Mouse (Mus musculus) layer of hippocampus, adult 2 months (tissue): ENCODE results near the gene Fmnl2. TPM values are rescaled to one million over a fixed set of nuclear protein-coding genes. Genes with fewer than 3 reads are reported as not detected.
A peak's percentile ranks its signal among the peaks of the same experiment; 100 is the strongest.

Source experiments
- DNase-seq, 2 experiments: peaks; one replicate each; pipeline ENCODE4 v3.0.0; 2022; ENCODE audit warnings: low spot score in 2 of 2
- H3K27ac ChIP-seq: fragments of 200-600 bp; 2 replicates; pipeline ENCODE4 v1.8.1; 2022
- H3K4me3 ChIP-seq: fragments of 200-600 bp; 2 replicates; pipeline ENCODE4 v1.8.1; 2022; ENCODE audit warnings: mild to moderate bottlenecking
- CTCF ChIP-seq: fragments of 200-600 bp; conservative IDR thresholded peaks from 2 replicates; pipeline ENCODE4 v1.8.1; 2022; ENCODE audit warnings: antibody characterized with exemption, mild to moderate bottlenecking, moderate library complexity
- total RNA-seq, 2 experiments: library from RNA; stranded (reverse); gene quantifications; 2 replicates each; pipeline ENCODE4 v1.2.3; 2021

Fmnl2 gene
- total RNA-seq, 2 experiments from 2014 or later: 42.4 to 44.0 TPM

DNA sequence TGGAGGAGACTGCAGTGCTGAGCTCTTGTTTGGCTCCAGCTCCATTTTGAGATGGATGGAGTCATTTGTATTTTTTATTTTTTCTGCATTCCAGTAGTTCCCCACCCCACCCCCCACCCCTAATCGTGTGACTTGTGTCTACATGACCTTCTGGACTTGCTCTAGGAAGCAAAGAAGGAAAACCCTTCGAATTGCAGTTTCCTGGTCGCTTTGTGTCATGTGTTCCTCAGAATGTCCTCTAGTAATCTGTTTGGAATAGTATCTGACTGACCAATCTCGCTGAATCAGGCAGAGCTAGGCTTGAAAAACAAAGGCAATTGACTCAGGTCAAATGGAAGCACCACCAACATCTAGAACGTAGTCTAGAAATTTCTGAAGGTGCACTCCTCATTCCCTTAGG lies 15.0 kb downstream of the Fmnl2 start:
- Histone ChIP-seq H3K4me3 (no peak overlapping the region), H3K27ac (no peak overlapping the region)
- no peak for DNase-seq
- no peak for TF ChIP-seq CTCF

- DNase-seq: peak; percentile 36 to 59
- no peak overlapping the region for H3K27ac ChIP-seq
- no peak overlapping the region for H3K4me3 ChIP-seq
- no peak for TF ChIP-seq CTCF
Measured at GRCm38 (mm10) chr2:52873276-52874063, 15.8 kb downstream of the Fmnl2 start.

- H3K27ac ChIP-seq: no peak overlapping the region
- DNase-seq: no peak
- H3K4me3 ChIP-seq: no peak overlapping the region
- no peak for TF ChIP-seq CTCF
Measured at GRCm38 (mm10) chr2:52874721-52875120, 17.1 kb downstream of the Fmnl2 start.

DNA sequence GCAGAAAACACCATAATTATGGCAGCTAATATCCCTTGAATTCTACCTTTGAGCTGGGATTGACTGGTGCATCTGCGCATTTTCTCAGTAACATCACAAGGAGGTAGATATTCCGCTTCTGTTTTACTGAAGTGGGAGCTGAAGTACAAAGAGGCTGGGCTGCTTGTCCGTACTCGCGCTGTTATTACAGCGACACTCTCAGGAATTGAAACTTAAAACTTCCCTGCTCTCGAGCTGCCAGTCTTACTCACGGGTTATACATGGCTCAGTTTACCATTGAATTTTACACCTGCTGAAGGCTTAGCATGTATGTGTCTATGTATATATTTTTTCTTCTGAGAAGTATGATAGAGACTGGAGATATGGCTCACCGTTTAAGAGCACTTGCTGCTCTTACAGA lies 18.1 kb downstream of the Fmnl2 start:
- no peak for TF ChIP-seq CTCF
- no peak for DNase-seq
- H3K4me3 ChIP-seq: no peak overlapping the region
- no peak overlapping the region for H3K27ac ChIP-seq

- TF ChIP-seq CTCF: no peak
- no peak for DNase-seq
- Histone ChIP-seq H3K4me3 (no peak overlapping the region), H3K27ac (no peak overlapping the region)
Measured at GRCm38 (mm10) chr2:52883401-52883800, 25.7 kb downstream of the Fmnl2 start.

- no peak for TF ChIP-seq CTCF
- Histone ChIP-seq H3K27ac (no peak overlapping the region), H3K4me3 (no peak overlapping the region)
- no peak for DNase-seq
Measured at GRCm38 (mm10) chr2:52884082-52884481, 26.4 kb downstream of the Fmnl2 start.

DNA sequence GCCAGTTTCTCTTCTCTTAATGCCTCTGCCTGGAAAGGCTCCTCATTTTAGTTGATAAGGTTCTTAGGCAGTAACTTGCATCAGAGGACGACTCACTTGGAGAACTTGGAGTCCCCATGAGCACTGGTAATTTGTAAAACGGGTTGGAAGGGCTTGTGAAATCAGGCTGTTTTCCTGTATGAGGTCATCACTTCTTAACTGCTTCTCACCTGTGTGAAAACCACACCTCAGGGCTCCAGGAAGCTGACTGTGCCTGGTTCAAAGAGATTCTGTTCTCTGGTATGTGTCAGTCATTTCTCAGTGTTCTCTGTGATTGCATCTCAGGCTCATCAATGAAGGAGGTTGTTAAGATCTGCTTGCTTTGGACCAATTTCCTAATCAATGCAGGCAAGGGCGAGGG lies 27.4 kb downstream of the Fmnl2 start:
- no peak for TF ChIP-seq CTCF
- no peak for DNase-seq
- Histone ChIP-seq H3K4me3 (no peak overlapping the region), H3K27ac (no peak overlapping the region)

- no peak for TF ChIP-seq CTCF
- DNase-seq: no peak
- Histone ChIP-seq H3K4me3 (no peak overlapping the region), H3K27ac (no peak overlapping the region)
Measured at GRCm38 (mm10) chr2:52887281-52887680, 29.6 kb downstream of the Fmnl2 start.

DNA sequence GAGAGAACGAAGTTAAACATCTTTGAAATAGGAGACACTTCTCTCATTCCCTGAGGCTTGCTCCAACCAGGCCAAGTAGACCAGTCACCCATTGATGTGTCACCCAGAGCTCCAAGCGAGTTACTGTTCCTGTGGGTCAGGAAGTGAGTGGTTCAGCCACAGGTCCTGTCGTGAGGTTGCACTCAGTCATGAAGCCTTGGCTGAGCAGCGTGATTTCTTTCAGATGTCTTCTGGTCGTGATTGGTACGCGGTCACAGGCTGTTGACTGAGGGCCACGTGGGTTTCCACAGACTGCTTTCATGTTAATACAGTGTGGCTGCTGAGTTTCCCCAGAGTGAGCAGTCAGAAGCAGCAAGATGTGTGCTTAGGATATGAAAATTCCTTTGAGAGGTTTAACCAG lies 33.5 kb downstream of the Fmnl2 start:
- Histone ChIP-seq H3K4me3 (no peak overlapping the region), H3K27ac (no peak overlapping the region)
- DNase-seq: no peak
- TF ChIP-seq CTCF: no peak

DNA sequence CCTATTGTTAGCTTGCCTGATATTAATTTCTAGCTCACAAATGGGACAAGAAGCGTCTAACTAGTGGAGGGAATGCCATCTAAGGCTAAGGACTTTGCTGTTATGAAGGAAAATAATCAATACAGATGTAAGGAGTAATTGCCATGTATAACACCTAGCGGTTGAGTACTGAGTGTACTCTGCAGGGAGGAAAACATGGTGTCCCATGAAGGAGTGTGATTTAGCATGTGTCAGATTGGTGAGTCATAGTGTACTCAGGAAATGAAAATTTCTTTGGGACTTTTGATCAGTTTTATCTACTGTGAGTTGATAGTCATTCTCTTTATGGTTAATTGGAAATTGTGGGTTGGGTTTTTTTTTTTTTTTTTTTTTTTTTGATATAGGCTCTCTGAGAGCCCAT lies 34.1 kb downstream of the Fmnl2 start:
- Histone ChIP-seq H3K4me3 (no peak overlapping the region), H3K27ac (no peak overlapping the region)
- DNase-seq: no peak
- TF ChIP-seq CTCF: no peak

DNA sequence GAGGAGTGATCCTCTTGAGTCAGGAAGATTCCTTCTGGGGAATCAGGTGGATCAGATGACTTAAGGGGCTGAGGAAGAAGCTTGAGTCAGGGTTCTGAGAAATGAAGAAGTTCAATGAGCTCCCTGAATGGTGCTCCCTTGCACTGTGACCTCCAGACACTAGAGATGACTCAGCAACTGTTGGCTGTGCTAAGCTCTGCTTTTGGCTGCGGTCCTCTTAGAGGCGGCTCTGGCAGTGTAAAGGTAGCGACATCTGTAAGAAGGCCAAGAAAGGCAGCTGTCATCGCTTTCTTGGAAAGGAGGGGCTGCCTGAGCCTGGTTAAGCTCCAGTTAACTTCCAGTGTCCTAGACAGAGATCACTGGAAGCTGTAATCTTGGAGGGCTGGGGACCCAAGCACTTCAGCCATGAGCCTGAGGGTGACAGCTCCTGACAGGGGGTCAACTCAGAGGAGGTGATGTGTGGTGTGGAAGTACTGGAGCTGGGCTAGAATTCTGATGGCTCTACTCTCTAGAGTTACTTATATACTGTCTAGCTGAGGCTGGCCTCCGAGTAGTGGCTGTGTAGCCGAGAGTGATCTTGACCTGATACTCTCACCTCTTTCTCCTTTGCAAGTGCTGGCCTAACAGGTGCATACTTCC lies 37.4 kb downstream of the Fmnl2 start:
- TF ChIP-seq CTCF: no peak
- Histone ChIP-seq H3K27ac (no peak overlapping the region), H3K4me3 (no peak overlapping the region)
- DNase-seq: no peak

DNA sequence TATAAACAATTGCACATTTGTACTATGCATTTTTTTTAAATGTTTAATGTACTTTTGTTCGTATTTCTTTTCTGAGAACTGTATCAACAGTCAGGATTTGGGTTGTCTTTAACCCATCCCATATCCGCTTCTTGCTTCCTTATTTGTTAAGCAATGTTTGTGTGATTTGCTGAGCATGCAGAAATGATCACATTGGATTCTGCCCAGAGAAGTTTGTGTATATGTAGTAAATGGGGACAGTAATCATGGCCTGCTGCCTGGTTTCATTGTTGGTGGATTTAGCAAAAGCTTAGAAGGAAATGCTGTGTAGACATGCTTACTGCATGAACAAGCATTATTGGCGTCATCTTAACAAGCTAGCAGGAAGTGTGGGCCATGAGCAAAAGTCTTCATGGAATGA lies 39.3 kb downstream of the Fmnl2 start:
- TF ChIP-seq CTCF: no peak

GRCm38 (mm10) chr2:52900780-52901179 lies 43.1 kb downstream of the Fmnl2 start:
- H3K27ac ChIP-seq: no peak overlapping the region

More for the DNA sequence above, 39.3 kb downstream of the Fmnl2 start:
- DNase-seq: no peak
- H3K4me3 ChIP-seq: no peak overlapping the region
- no peak overlapping the region for H3K27ac ChIP-seq

More at GRCm38 (mm10) chr2:52900780-52901179, 43.1 kb downstream of the Fmnl2 start:
- DNase-seq: no peak
- H3K4me3 ChIP-seq: no peak overlapping the region
- TF ChIP-seq CTCF: no peak
